Mouse (Mus musculus) heart, adult 9 months (tissue): ENCODE results near the gene Commd8.

Experiments used
- DNase-seq, 2 experiments: peaks; one replicate each; pipeline ENCODE4 v3.0.0; 2022; ENCODE audit warnings: low spot score in 2 of 2

The Commd8 gene

DNA sequence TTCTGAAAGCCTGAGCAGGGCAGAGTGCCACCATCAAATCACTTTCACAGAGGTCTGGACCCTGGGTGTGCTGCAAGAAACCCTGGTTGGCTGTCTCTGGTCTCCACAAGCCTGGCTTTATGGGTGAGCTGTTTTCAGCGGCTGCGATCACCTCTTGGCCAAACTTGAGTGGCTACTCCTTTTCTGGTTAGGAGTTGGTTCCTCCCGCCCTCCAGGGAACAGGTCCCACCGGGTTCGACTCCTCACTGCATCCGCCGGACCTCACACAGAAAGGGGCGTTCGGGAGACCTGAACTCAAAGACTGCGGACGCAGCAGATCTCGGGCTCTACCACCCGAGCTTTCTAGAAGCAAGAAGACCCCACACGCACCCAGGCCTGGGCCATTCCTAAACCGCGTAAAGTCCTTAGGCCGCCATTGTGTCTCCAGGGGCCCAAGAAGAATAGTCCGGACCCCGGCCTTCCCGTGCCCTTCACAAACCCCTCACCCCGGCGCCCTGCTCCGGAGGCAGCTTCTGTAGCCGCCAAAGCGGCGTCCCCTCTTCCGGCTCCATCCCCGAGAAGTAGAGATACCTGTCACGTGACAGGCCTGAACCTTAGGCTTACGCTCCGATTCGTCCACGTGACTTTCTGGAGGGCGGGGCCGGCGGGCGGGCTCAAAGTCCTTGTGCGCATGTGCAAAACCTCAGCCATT lies at the start of gene Commd8:
Commd8 (minus strand) TSS at position 596 of the 691 bp plus-strand sequence.
- peak; percentile 92 to 95 for DNase-seq

GRCm38 (mm10) chr5:72211741-72212140 lies 43.8 kb upstream of the Commd8 start:
- DNase-seq = no peak

DNA sequence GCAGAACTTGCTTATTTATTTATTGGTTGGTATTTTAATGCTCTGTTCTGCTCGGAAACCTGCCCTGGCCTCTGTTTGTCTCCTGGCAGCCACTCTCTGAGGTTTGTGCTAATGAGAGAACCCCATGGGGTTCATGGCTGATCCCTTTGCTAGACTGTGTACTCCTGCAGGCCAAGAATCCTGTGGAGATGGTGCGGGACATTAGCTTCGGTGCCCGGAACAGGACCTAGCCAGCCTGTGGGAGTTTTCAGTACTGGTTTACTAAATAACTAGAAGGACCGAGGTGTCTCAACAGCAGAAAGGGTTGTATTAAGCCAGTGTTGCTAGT lies 42.8 kb upstream of the Commd8 start:
- DNase-seq = no peak

GRCm38 (mm10) chr5:72210123-72210811 lies 42.3 kb upstream of the Commd8 start:
- DNase-seq = no peak

DNA sequence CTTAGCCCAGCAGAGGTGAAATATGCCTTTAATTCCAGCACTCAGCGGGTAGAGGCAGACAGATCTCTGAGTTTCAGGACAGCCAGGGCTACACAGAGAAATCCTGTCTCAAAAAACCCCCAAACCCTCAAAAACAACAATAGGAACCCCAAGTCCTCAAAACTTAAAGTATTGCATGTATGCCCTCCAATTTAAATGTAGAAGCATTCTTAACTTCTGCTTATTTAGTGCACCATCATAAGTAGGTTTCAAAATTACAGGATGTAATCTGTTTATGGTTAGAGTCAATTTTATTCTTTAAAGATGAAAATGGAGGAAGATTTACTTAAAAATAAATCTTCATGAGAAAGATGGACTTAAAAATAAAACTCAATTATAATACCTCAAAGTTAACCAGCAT lies 40.5 kb upstream of the Commd8 start:
- DNase-seq = no peak

DNA sequence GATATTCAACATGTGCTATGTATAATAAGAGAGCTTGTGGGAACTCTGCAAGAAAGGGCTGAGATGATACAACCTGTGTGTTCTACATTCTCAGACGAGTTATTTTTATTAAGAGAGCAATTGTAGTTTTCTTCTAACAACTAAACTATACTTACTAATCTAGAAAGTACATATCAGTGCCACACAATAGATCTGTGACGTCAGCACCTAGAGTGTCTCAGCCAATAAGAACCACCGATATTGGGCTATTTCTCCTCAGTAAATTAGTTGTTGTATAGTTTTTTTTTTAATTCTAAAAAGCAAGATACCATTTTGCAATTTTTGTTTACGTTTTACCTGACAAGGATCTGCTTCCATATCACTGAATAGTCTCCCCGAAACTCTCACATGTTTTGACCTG lies 37.3 kb upstream of the Commd8 start:
- no peak for DNase-seq

DNA sequence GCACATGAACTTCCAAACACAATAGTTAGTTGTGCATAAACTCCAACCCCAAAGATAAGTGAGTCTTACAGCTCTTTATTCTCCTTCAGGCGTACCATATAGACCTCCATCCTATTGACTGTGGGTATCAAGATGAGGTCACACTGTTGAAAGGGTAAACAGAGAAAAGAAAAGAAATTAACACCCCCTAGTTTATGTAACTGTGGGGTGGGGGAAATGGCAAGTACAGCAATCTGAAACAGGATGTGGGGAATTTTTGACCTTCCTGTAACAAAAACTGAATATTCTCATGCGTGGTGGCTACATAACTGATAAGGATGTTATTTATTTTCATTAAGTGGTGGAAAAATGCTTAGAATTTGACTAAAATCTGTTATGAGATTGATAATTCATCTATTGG lies 36.5 kb upstream of the Commd8 start:
- no peak for DNase-seq

GRCm38 (mm10) chr5:72203734-72204073 lies 35.7 kb upstream of the Commd8 start:
- peak in 1 of 2 experiments; percentile 36 for DNase-seq

DNA sequence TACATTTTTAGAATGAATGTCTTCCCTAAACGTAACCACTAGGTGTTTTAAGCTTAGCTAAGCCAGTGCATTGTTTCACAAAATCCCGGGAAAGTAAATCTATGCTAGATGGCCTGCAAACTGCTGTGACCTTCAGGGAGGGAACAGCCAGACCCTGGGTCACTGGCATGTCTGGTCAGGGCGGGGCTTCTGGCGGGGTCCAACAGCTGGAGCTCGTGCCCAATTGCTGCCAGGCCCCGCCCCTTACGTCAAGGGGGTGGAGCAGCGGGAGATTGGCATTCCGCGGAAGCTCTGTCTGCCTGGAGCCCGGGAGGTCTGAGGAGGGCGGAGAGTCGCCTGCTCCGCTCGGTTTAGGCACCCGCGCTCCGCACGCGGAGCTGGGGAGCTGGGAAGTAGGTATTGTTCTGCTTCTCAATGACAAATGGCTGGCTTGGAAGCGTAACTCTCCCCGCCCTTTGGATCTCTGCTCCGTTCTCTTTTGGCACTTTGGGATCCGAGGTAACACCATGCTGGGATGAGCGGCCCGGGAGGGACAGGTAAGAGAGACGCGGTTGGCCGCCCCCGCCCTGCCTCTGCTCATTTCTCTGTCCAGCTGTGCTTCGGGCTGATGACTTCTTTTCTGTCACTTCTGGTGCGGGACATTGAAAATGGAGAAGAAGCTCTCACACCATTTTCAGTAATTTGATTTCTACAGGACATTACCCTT lies 35.2 kb upstream of the Commd8 start:
- DNase-seq = peak; percentile 94 to 96

DNA sequence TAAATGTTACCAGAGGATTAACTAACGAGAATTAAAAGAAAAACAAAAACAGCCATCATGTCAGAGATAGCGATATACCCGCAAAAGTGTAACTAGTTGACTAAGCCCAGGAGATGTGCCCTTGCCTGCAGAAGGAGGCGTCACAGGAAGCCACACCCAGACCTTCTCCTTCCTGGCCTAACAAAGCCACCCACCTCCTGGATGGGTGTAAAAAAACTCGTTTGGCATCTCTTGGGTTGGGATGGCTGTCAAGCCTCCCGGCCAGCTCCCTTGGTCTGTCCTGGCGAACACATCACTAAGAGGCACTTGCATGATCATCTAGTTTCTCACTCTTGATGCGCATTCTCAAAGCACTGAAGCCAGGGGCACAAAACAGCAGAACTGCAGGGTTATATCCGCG lies 34.0 kb upstream of the Commd8 start:
- peak; percentile 63 to 76 for DNase-seq

DNA sequence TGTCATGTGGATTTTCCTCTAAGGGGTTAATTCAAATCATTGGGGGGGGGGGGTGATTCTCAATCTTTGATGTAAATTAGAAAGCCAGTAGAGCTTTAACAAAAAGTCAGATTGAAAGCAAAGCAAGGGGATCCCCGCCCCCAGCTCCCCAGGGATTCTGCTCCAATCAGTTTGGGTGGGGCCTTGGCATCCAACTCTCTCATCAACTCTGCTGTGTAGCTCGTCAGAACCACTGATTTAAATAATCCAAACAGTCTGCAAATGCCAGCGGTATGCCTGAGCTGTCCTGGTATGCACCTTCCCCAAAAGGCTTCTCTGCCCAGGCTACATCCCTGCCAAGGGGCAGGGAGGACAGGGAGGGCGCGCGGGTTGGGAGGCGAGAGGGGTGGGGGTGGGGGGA lies 33.6 kb upstream of the Commd8 start:
- peak; percentile 71 to 79 for DNase-seq

DNA sequence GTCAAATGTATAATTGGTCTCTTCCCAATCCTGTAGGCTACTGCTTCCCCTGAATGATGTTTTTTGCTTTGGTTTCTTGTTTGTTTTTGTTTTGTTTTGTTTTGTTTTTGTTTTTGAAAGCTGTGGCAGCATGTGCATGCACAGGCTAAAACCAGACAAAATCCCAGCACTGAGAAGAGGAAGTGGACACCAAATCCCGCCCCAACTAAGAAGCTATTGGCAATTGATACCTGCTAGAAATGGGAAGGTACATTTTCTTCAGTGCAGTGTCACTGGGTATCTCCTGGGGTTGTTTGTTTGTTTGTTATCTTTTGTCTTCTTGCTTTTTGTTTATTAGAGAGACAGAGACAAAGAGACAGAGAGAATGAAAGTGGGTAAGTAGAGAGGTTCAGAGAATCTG lies 27.5 kb upstream of the Commd8 start:
- DNase-seq = no peak

GRCm38 (mm10) chr5:72191932-72192331 lies 23.9 kb upstream of the Commd8 start:
- no peak for DNase-seq

DNA sequence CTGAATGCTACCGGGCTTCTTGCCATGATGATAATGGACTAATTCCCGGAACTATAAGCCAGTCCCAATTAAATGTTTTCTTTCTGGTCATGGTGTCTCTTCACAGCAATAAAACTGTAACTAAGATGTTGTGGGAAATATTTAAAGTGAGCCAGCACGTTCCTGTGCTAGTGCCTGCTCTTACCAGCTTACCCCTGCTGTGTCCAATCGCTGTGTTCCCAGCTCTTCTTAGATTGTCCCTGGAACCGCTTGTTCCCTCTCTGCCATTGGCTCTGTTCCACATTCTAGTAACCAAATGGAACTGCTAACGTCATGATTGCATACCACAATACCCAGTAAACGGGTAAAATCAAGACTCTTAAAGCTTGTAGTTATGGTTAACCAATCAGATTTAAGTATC lies 23.2 kb upstream of the Commd8 start:
- no peak for DNase-seq

DNA sequence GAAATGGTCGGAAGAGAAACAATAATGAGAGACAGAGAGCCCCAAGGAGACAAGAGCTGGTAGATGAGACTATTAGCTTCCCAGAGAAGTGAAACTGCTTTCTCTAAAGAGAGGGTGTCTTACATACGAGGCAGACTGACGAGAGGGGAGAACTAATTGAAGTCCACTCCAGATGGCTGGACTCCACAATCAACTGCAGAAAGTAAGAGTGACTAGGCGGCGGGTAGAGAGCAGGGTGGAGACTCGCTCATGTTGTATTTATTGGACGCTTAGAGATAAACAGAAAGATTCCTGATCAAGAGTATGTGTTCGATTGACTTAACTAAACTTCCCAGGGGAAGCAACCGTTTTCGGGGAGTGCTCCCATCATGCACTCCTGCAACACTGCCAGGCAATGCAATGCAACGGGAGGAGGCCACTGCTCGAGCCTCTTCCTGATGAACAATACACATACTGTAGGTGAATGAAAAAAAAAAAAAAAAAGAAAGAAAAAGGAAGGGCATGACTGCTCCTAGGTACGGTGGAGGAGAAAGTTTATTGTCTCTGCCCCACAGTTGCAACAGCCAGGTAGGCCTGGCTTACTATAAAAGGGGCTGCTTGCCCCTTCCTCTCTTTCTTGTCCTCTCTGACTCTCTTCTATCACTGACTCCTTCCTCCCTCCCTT lies 16.6 kb upstream of the Commd8 start:
- DNase-seq = no peak

DNA sequence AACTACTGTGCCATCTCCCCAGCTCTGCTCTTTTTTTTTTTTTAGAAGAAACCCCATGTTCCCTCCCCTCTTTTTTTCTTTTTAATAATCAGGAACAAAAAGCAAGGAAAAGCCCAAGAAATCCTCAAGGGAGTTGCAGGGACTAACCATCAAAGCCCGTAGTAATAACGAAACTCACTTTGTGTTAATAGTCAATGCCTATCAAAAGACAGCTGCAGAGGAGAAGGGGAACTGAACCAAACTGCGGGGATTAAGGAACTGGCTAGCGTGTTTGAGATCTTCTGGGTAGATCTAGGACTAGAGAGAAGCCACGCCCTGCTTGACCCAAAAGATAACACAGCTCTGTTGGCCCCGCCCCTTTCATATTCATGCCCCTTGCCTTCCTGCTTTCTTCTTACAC lies 15.9 kb upstream of the Commd8 start:
- DNase-seq = peak; percentile 44 to 52

GRCm38 (mm10) chr5:72182804-72183203 lies 14.8 kb upstream of the Commd8 start:
- peak; percentile 43 to 58 for DNase-seq

GRCm38 (mm10) chr5:72181194-72181593 lies 13.2 kb upstream of the Commd8 start:
- no peak for DNase-seq

DNA sequence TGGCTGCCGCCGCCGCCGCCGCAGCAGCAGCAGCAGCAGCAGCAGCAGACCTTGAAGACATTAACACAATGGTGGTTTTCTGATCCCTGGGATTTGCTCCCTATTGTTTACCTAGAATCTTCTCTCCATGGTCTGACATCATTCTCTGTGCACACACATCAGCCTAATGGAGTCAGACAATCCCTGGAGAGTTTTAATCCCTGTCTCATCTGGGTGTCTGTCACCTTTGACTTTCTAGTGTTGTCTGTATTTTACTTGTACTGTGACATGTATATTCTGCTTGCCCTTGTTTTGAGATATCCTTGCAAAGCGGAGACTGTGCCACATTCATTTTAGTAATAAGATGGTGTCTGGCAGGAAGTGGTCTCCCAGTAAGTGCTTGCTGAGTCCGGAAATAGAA lies 7.5 kb upstream of the Commd8 start:
- DNase-seq = no peak

DNA sequence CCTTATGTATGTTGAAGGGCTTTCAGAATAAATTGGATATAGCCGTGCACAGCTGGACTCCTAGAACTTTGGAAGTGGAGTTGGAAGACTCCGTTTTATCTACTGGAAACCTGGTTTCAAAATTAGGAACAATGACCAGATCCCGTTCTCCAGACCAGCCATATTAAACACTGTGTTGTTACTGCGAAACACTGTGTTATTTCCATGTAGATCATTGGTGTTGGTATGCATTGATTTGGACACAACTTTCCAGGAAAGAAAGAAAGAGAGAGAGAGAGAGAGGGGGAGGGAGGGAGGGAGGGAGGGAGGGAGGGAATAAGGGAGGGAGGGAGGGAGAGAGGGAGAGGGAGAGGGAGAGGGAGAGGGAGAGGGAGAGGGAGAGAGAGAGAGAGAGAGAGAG lies 7.1 kb upstream of the Commd8 start:
- DNase-seq = no peak

DNA sequence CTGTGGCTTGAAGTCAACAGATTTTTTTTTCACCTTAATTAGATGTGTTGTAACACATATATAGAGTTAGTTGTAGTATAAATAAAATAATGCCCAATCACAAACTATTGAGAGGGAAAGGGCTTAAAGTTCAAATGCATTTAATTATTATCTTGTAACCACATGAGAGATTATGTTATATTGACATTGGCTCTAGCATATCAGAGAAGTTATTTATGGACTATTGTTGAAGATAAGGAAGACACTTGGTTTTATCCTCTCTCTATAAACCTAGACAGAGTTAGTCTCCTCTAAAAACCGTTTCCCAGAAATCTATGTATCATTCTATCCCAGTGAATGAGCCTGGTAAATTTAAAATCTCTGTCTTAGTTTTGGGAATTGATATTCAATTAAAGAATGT lies 5.5 kb upstream of the Commd8 start:
- no peak for DNase-seq

- peak; percentile 15 to 26 for DNase-seq
Observed at GRCm38 (mm10) chr5:72172675-72173074, 4.7 kb upstream of the Commd8 start.

- DNase-seq = peak in 1 of 2 experiments; percentile 36
Observed at GRCm38 (mm10) chr5:72170067-72170466, 2.1 kb upstream of the Commd8 start.
